13 mouse cellular contexts compared by ENCODE assay signal in genomic region chr11:81583195-81583594, GRCm38 (mm10).
DNase-seq lines count a peak whose midpoint lies in the region; ATAC-seq and TF ChIP-seq lines count a peak whose summit lies in the region.
"Had no signal": no experiment of that assay in that cellular context is flagged by ENCODE, and none has a peak within 500 bp of the region (broad histone marks: within the 10 kb centered on the region; RNA-seq: fewer than 3 reads in every experiment).

No protein-coding gene starts in this region.

- H3K27me3 ChIP-seq in hindbrain, embryonic 13.5 days, result no peaks in the 10 kb centered on the region
- no peaks in the 10 kb centered on the region for H3K27me3 ChIP-seq in hindbrain, embryonic 16.5 days (replicated peaks; ENCODE audit: control insufficient read depth, insufficient read depth, low read length)
- H3K27me3 ChIP-seq in midbrain, postnatal 0 days (ENCODE audit: insufficient read depth, low read length), result no peaks in the 10 kb centered on the region
- H3K27me3 ChIP-seq in midbrain, embryonic 15.5 days (replicated peaks), result 0 out of 2 replicates have a peak, but pooled peaks cover 3% of the 10 kb centered on the region
- H3K27me3 ChIP-seq in hindbrain, postnatal 0 days (ENCODE audit: insufficient read depth, low read length), result no peaks in the 10 kb centered on the region
- H3K27me3 ChIP-seq: megakaryocyte, embryonic 14.5 days had no signal

- peak overlapping the region; percentile 23; the same call in 1 of the 2 replicates for H3K27ac ChIP-seq in hindbrain, embryonic 13.5 days
- H3K27ac ChIP-seq in hindbrain, embryonic 16.5 days (ENCODE audit: low read depth, low read length), result no peak overlapping the region
- H3K27ac ChIP-seq in midbrain, postnatal 0 days (ENCODE audit: low read depth, low read length), result no peak overlapping the region
- H3K27ac ChIP-seq in midbrain, embryonic 15.5 days, result no peak overlapping the region
- H3K27ac ChIP-seq in hindbrain, postnatal 0 days, result no peak overlapping the region
- H3K27ac ChIP-seq: heart, adult 2 months had no signal

- peak; percentile 63 for TF ChIP-seq CTCF in midbrain, postnatal 0 days (IDR thresholded peaks at IDR 0.05)
- peak; percentile 46 for TF ChIP-seq CTCF in hindbrain, postnatal 0 days (IDR thresholded peaks at IDR 0.05; ENCODE audit: low read depth)

- no peaks in the 10 kb centered on the region for H3K9me3 ChIP-seq in hindbrain, embryonic 13.5 days
- H3K9me3 ChIP-seq in hindbrain, embryonic 16.5 days (ENCODE audit: control insufficient read depth, low read length), result no peaks in the 10 kb centered on the region
- H3K9me3 ChIP-seq in midbrain, postnatal 0 days (ENCODE audit: low read length), result no peaks in the 10 kb centered on the region
- H3K9me3 ChIP-seq in midbrain, embryonic 15.5 days, result no peaks in the 10 kb centered on the region
- H3K9me3 ChIP-seq in hindbrain, postnatal 0 days (ENCODE audit: low read length), result no peaks in the 10 kb centered on the region

- 52% methylated on average over 7 of the region's 7 CpGs for WGBS in hindbrain, embryonic 13.5 days
- 55% methylated on average over 7 of the region's 7 CpGs for WGBS in hindbrain, embryonic 16.5 days
- 57% methylated on average over 7 of the region's 7 CpGs for WGBS in midbrain, postnatal 0 days
- 56% methylated on average over 7 of the region's 7 CpGs for WGBS in midbrain, embryonic 15.5 days
- 53% methylated on average over 7 of the region's 7 CpGs for WGBS in hindbrain, postnatal 0 days

- DNase-seq in midbrain, postnatal 0 days (ENCODE audit: low spot score), result peak; percentile 47
- peak; percentile 22 for DNase-seq in R1 (ENCODE audit: low read depth, low spot score)
- peak; percentile 61 for DNase-seq in hindbrain, postnatal 0 days (ENCODE audit: low spot score)
- no peak for DNase-seq in adrenal gland, adult 18-20 months (ENCODE audit: low spot score in 2 of 2)
- DNase-seq: cerebellum, adult 9-10 months; heart, adult 2 months; heart, postnatal 10 days; kidney, adult 18-20 months; lung, adult 18-20 months had no signal

- H3K4me3 ChIP-seq in hindbrain, embryonic 13.5 days, result no peak overlapping the region
- H3K4me3 ChIP-seq in hindbrain, embryonic 16.5 days (ENCODE audit: low read length), result no peak overlapping the region
- H3K4me3 ChIP-seq in midbrain, postnatal 0 days (ENCODE audit: low read depth, low read length), result no peak overlapping the region
- H3K4me3 ChIP-seq in midbrain, embryonic 15.5 days, result no peak overlapping the region
- no peak overlapping the region for H3K4me3 ChIP-seq in hindbrain, postnatal 0 days (ENCODE audit: low read length)
- H3K4me3 ChIP-seq: heart, adult 2 months; megakaryocyte, embryonic 14.5 days had no signal

- ATAC-seq in hindbrain, embryonic 13.5 days (ENCODE audit: low FRiP score), result no peak
- ATAC-seq in hindbrain, embryonic 16.5 days, result no peak
- no peak for ATAC-seq in midbrain, postnatal 0 days (ENCODE audit: low FRiP score)
- ATAC-seq in midbrain, embryonic 15.5 days (replicated peaks), result no peak
- ATAC-seq in hindbrain, postnatal 0 days, result no peak

- no peaks in the 10 kb centered on the region for H3K36me3 ChIP-seq in hindbrain, embryonic 13.5 days
- no peaks in the 10 kb centered on the region for H3K36me3 ChIP-seq in hindbrain, embryonic 16.5 days (ENCODE audit: control insufficient read depth, insufficient read depth, low read length)
- H3K36me3 ChIP-seq in midbrain, postnatal 0 days (ENCODE audit: insufficient read depth, low read length), result no peaks in the 10 kb centered on the region
- no peaks in the 10 kb centered on the region for H3K36me3 ChIP-seq in midbrain, embryonic 15.5 days (replicated peaks)
- H3K36me3 ChIP-seq in hindbrain, postnatal 0 days (ENCODE audit: insufficient read depth, low read length), result no peaks in the 10 kb centered on the region

- H3K9ac ChIP-seq in hindbrain, embryonic 13.5 days, result no peak overlapping the region
- no peak overlapping the region for H3K9ac ChIP-seq in hindbrain, embryonic 16.5 days (ENCODE audit: low read depth, low read length)
- no peak overlapping the region for H3K9ac ChIP-seq in midbrain, postnatal 0 days (replicated peaks; ENCODE audit: low read length, poor library complexity, severe bottlenecking)
- H3K9ac ChIP-seq in midbrain, embryonic 15.5 days, result no peak overlapping the region
- H3K9ac ChIP-seq in hindbrain, postnatal 0 days (replicated peaks; ENCODE audit: low read length), result no peak overlapping the region

- H3K4me2 ChIP-seq in hindbrain, embryonic 13.5 days, result no peak overlapping the region
- H3K4me2 ChIP-seq in hindbrain, embryonic 16.5 days (ENCODE audit: low read length), result no peak overlapping the region
- no peak overlapping the region for H3K4me2 ChIP-seq in midbrain, postnatal 0 days (ENCODE audit: low read depth, low read length, poor library complexity, severe bottlenecking)
- H3K4me2 ChIP-seq in midbrain, embryonic 15.5 days, result no peak overlapping the region
- H3K4me2 ChIP-seq in hindbrain, postnatal 0 days (ENCODE audit: low read depth, low read length), result no peak overlapping the region

- H3K4me1 ChIP-seq in hindbrain, embryonic 13.5 days (replicated peaks), result peaks cover 26% of the 10 kb centered on the region
- H3K4me1 ChIP-seq in hindbrain, embryonic 16.5 days (ENCODE audit: control insufficient read depth, insufficient read depth, low read depth, low read length), result peaks cover 5% of the 10 kb centered on the region
- peaks cover 3% of the 10 kb centered on the region; the same call in 1 of the 2 replicates for H3K4me1 ChIP-seq in midbrain, postnatal 0 days (ENCODE audit: insufficient read depth, low read length)
- H3K4me1 ChIP-seq in midbrain, embryonic 15.5 days, result peaks cover 19% of the 10 kb centered on the region
- 0 out of 2 replicates have a peak, but pooled peaks cover 4% of the 10 kb centered on the region for H3K4me1 ChIP-seq in hindbrain, postnatal 0 days (ENCODE audit: insufficient read depth, low read length)
- H3K4me1 ChIP-seq: megakaryocyte, embryonic 14.5 days had no signal

Comparison
In these comparisons a context has a peak if more than half of its experiments do, and no peak if none do; other contexts are left out.
1. DNase-seq: peak in midbrain, postnatal 0 days (single experiment), R1 (single experiment) and hindbrain, postnatal 0 days (single experiment); none in adrenal gland, adult 18-20 months (0 of 2).